Mouse (Mus musculus): ENCODE measurements around the gene Col4a5.

The Col4a5 gene

GRCm38 (mm10) chrX:141475110-141475509 is at the start of gene Col4a5:
Gene Col4a5 (plus strand): TSS chrX:141475385.
- DNase-seq: peak; percentile 47 to 57

GRCm38 (mm10) chrX:141436780-141437179 is 38.4 kb upstream of the Col4a5 start:
- DNase-seq: no peak

GRCm38 (mm10) chrX:141439423-141439822 is 35.8 kb upstream of the Col4a5 start:
- DNase-seq: no peak

- DNase-seq: no peak
Measured at GRCm38 (mm10) chrX:141447936-141448335, 27.2 kb upstream of the Col4a5 start.

- DNase-seq: peak in 1 of 2 experiments; percentile 2
Measured at GRCm38 (mm10) chrX:141473470-141474302, 1.5 kb upstream of the Col4a5 start, which contains the start of gene Col4a6. Gene Col4a6 (minus strand): TSS chrX:141474076.

- DNase-seq: peak; percentile 1 to 2
Measured at GRCm38 (mm10) chrX:141475566-141476327, 562 bp downstream of the Col4a5 start.

- DNase-seq: no peak
Measured at GRCm38 (mm10) chrX:141494545-141494944, 19.4 kb downstream of the Col4a5 start.

GRCm38 (mm10) chrX:141503125-141503524 is 27.9 kb downstream of the Col4a5 start:
- DNase-seq: no peak

- DNase-seq: no peak
Measured at GRCm38 (mm10) chrX:141533447-141533846, 58.3 kb downstream of the Col4a5 start.

- DNase-seq: no peak
Measured at GRCm38 (mm10) chrX:141547471-141547870, 72.3 kb downstream of the Col4a5 start.

GRCm38 (mm10) chrX:141590242-141590641 is 115.1 kb downstream of the Col4a5 start:
- peak; percentile 24 to 46 for DNase-seq

GRCm38 (mm10) chrX:141721725-141722124 is 246.5 kb downstream of the Col4a5 start:
- peak; percentile 24 to 33 for DNase-seq

GRCm38 (mm10) chrX:141723936-141724335 is 248.8 kb downstream of the Col4a5 start:
- DNase-seq: peak in 1 of 2 experiments; percentile 9

GRCm38 (mm10) chrX:141724391-141724891 is 249.3 kb downstream of the Col4a5 start:
- peak; percentile 7 to 9 for DNase-seq

- DNase-seq: peak in 1 of 2 experiments; percentile 10
Measured at GRCm38 (mm10) chrX:141724937-141725918, 250.0 kb downstream of the Col4a5 start, which contains the start of gene Irs4. Gene Irs4 (minus strand): TSS chrX:141725263.

- no peak for DNase-seq
Measured at GRCm38 (mm10) chrX:141729570-141729969, 254.4 kb downstream of the Col4a5 start.

Measured in cerebellum, postnatal 14 days (tissue).